Mouse (Mus musculus) hindbrain, embryonic 14.5 days (tissue): ENCODE measurements around the gene Kif14. TPM values are rescaled to one million over a fixed set of nuclear protein-coding genes. Genes with fewer than 3 reads are reported as not detected.

Experiments
- ATAC-seq: fragments of 200-750 bp; cut with Nextera tagmentation; 2 replicates; pipeline ENCODE4 v1.8.0; 2017; ENCODE audit warnings: moderate number of reproducible peaks, mild to moderate bottlenecking, moderate TSS enrichment, moderate library complexity; ENCODE audit not compliant: low FRiP score
- DNase-seq: peaks from one replicate; pipeline ENCODE4 v3.0.0-alpha.2; 2015; ENCODE audit warnings: low spot score
- H3K27ac ChIP-seq: fragments of 300-500 bp; sonication (generic); 2 replicates; pipeline ENCODE4 v1.5.1; 2014; ENCODE audit warnings: mild to moderate bottlenecking, moderate library complexity
- H3K27me3 ChIP-seq: fragments of 300-500 bp; sonication (generic); 2 replicates; pipeline ENCODE4 v1.6.1; 2014; ENCODE audit warnings: mild to moderate bottlenecking, low read length, mixed read lengths; ENCODE audit not compliant: control insufficient read depth, insufficient read depth
- H3K36me3 ChIP-seq: fragments of 300-500 bp; sonication (generic); replicated peaks from 2 replicates; pipeline ENCODE4 v1.6.1; 2014; ENCODE audit not compliant: control insufficient read depth, insufficient read depth
- H3K4me1 ChIP-seq: fragments of 300-500 bp; sonication (generic); replicated peaks from 2 replicates; pipeline ENCODE4 v1.6.1; 2014; ENCODE audit warnings: antibody characterized with exemption, low read length, mixed read lengths; ENCODE audit not compliant: control insufficient read depth, insufficient read depth
- H3K4me2 ChIP-seq: fragments of 300-500 bp; sonication (generic); replicated peaks from 2 replicates; pipeline ENCODE4 v1.6.1; 2014; ENCODE audit warnings: mild to moderate bottlenecking, moderate library complexity
- H3K4me3 ChIP-seq: fragments of 300-500 bp; sonication (generic); replicated peaks from 2 replicates; pipeline ENCODE4 v1.5.1; 2014; ENCODE audit warnings: mild to moderate bottlenecking, low read length
- H3K9ac ChIP-seq: fragments of 300-500 bp; sonication (generic); 2 replicates; pipeline ENCODE4 v1.6.1; 2014
- H3K9me3 ChIP-seq: fragments of 300-500 bp; sonication (generic); 2 replicates; pipeline ENCODE4 v1.6.1; 2016; ENCODE audit warnings: low read length; ENCODE audit not compliant: control insufficient read depth
- WGBS: fragments of 180-500 bp; shearing (Covaris S2); extraction: QIAGEN DNeasy Blood & Tissue Kit; methylation state at CpG from one replicate; pipeline ENCODE4 v1.1.7; 2014; 5-methylcytosine and 5-hydroxymethylcytosine counted together
- polyA plus RNA-seq: library from polyadenylated mRNA; unstranded; fragments of >200 nt; fragmentation: Nextera tagmentation; extraction: Ambion mirVana; gene quantifications from 2 replicates; pipeline ENCODE4 v1.2.1, GENCODE M21; 2014

The Kif14 gene
- polyA plus RNA-seq, 1 experiment from 2014 or later = 1.6 TPM

GRCm38 (mm10) chr1:136518699-136519356, 52.7 kb downstream of the Kif14 start:
- 77% methylated on average over 7 of the region's 7 CpGs for WGBS
- no peak overlapping the region for H3K4me2 ChIP-seq

DNA sequence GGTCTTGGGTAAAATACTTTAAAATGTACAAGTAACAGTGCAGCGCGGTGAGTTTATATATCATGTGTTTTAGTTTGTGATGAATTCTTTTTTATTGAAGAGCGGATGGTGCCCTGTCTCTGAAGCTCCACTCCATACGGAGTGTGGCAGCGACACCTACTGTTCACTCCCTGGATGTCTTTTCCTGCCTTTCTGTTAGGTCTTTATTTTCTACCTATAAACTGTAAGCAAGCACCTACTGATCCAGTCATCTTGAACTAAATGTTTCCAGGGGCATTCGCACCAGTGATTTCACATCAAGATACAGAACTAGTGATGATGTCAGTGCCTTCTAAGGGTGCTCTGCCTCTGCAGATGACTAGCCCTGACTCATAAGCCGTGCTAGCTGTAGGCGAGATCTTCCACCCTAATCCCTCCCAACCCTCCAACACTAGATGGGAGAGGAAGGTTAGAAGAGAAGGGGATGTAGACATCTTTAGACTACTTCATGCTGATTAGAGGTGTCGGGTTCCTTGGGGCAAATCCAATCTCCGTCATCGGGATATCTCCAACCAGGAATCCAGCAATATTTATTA, 55.3 kb downstream of the Kif14 start:
- Histone ChIP-seq H3K4me2 (no peak overlapping the region), H3K4me3 (no peak overlapping the region), H3K9me3 (no peaks in the 10 kb centered on the region), H3K4me1 (0 out of 2 replicates have a peak, but pooled peaks cover 3% of the 10 kb centered on the region), H3K9ac (no peak overlapping the region), H3K36me3 (no peaks in the 10 kb centered on the region), H3K27me3 (no peaks in the 10 kb centered on the region), H3K27ac (no peak overlapping the region)
- peak; percentile 69 for DNase-seq
- ATAC-seq = no peak
- 82% methylated on average over 11 of the region's 11 CpGs for WGBS

More at GRCm38 (mm10) chr1:136518699-136519356, 52.7 kb downstream of the Kif14 start:
- Histone ChIP-seq H3K27ac (no peak overlapping the region), H3K9ac (no peak overlapping the region), H3K4me3 (no peak overlapping the region), H3K36me3 (no peaks in the 10 kb centered on the region), H3K9me3 (no peaks in the 10 kb centered on the region), H3K27me3 (no peaks in the 10 kb centered on the region), H3K4me1 (no peaks in the 10 kb centered on the region)
- ATAC-seq (no peak), DNase-seq (no peak)

DNA sequence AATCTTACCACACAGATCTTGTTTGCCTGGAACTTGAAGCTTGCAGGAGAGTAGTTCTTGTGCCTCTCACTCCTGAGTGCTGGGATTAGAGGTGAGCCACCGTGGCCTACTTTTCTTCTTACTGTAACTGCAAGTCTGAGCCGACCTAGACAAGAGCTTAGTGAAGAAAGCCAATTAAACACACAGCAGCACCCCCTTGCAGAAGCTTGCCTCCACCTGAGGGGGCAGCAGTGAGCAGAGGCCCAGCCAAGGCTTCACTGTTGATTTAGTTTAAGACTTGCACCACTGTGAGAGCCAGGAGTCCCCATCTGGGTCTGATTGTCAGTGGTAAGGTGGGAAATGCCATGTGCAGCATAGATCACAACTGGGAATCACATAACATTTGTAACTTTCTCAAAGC, 58.8 kb downstream of the Kif14 start:
- no peaks in the 10 kb centered on the region for H3K36me3 ChIP-seq
- no peak for ATAC-seq
- WGBS = 35% methylated on average over 2 of the region's 2 CpGs

DNA sequence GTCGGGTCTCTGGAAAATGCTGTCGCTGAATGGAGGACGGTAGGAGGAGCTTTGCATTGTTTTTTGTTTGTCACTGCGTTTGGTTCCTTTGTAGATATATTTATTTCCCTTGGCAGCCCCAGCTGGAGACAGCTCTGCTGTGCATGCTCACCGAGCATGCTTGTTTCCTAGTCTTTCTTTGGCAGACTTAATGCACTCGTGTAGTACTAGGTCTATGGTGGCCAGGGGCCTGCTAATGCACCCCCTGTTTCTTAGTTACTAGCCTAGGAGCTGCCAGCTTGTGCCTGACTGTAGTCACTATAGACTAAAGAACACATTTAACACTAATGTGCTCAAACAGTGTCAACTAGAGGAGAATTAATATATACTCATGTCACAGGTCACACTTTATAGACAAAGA, 59.7 kb downstream of the Kif14 start:
- no peaks in the 10 kb centered on the region for H3K36me3 ChIP-seq
- H3K4me1 ChIP-seq = 0 out of 2 replicates have a peak, but pooled peaks cover 3% of the 10 kb centered on the region
- ATAC-seq (no peak; the same call in 1 of the 2 replicates), DNase-seq (no peak)
- H3K27ac ChIP-seq = no peak overlapping the region
- H3K27me3 ChIP-seq = no peaks in the 10 kb centered on the region
- no peak overlapping the region for H3K9ac ChIP-seq
- WGBS = 71% methylated on average over 6 of the region's 6 CpGs
- H3K4me3 ChIP-seq = no peak overlapping the region
- no peaks in the 10 kb centered on the region for H3K9me3 ChIP-seq
- H3K4me2 ChIP-seq = no peak overlapping the region

More for the DNA sequence above, 58.8 kb downstream of the Kif14 start:
- no peak overlapping the region for H3K4me2 ChIP-seq
- no peaks in the 10 kb centered on the region for H3K9me3 ChIP-seq
- no peak overlapping the region for H3K27ac ChIP-seq
- peak; percentile 69 for DNase-seq
- H3K9ac ChIP-seq = no peak overlapping the region
- 0 out of 2 replicates have a peak, but pooled peaks cover 3% of the 10 kb centered on the region for H3K4me1 ChIP-seq
- H3K27me3 ChIP-seq = no peaks in the 10 kb centered on the region
- H3K4me3 ChIP-seq = no peak overlapping the region

DNA sequence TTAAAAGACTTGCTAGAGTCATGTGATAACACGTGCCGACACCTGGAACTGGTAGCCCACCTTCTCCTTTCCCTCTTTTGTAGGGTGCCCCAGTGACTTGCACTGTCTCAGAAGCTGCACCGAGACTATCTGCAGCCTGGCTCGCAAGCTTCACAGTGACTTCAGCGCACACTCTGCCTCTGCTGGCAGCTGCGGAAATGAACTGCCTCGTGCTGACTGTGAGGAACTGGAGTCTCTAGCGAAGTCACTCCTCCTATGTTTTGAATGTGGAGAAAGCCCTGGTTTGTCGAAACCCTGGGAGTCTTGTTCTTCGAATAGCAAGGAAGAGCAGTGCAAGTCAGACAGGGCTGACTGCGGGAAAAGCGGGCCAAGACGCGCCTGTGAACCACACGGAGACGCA, 61.0 kb downstream of the Kif14 start:
- ATAC-seq (no peak), DNase-seq (peak; percentile 35)
- H3K27ac ChIP-seq = no peak overlapping the region
- H3K27me3 ChIP-seq = no peaks in the 10 kb centered on the region
- H3K4me3 ChIP-seq = no peak overlapping the region
- H3K9me3 ChIP-seq = no peaks in the 10 kb centered on the region
- H3K9ac ChIP-seq = no peak overlapping the region
- H3K4me1 ChIP-seq = 0 out of 2 replicates have a peak, but pooled peaks cover 3% of the 10 kb centered on the region
- no peak overlapping the region for H3K4me2 ChIP-seq
- H3K36me3 ChIP-seq = no peaks in the 10 kb centered on the region
- WGBS = 86% methylated on average over 16 of the region's 16 CpGs

DNA sequence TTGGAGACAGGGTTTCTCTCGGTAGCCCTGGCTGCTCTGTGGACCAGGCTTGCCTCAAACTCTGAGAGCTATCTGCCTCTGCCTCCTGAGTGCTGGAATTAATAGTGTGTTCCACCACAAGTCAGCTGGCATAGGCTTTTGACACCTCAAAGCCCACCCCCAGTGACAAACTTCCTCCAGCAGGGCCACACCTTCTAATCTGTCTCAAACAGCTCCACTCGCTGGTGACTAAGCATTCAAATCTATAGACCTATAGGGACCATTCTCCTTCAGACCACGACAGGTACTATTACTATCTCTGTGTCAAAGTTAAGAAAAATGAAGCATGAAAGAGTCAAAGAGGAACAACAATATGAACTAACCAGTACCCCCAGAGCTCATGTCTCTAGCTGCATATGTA, 66.4 kb downstream of the Kif14 start:
- 85% methylated on average over 3 of the region's 3 CpGs for WGBS

GRCm38 (mm10) chr1:136536947-136537346, 70.8 kb downstream of the Kif14 start:
- H3K4me1 ChIP-seq = no peaks in the 10 kb centered on the region
- no peaks in the 10 kb centered on the region for H3K27me3 ChIP-seq
- no peaks in the 10 kb centered on the region for H3K9me3 ChIP-seq
- DNase-seq = no peak
- H3K27ac ChIP-seq = no peak overlapping the region
- no peak overlapping the region for H3K9ac ChIP-seq
- no peak overlapping the region for H3K4me2 ChIP-seq
- ATAC-seq = no peak
- no peak overlapping the region for H3K4me3 ChIP-seq
- no peaks in the 10 kb centered on the region for H3K36me3 ChIP-seq
- 91% methylated on average over 6 of the region's 6 CpGs for WGBS

More for the DNA sequence above, 66.4 kb downstream of the Kif14 start:
- H3K4me3 ChIP-seq = no peak overlapping the region
- no peaks in the 10 kb centered on the region for H3K9me3 ChIP-seq
- no peaks in the 10 kb centered on the region for H3K4me1 ChIP-seq
- no peak overlapping the region for H3K27ac ChIP-seq
- no peaks in the 10 kb centered on the region for H3K36me3 ChIP-seq
- DNase-seq (no peak), ATAC-seq (no peak)
- H3K4me2 ChIP-seq = no peak overlapping the region
- H3K27me3 ChIP-seq = no peaks in the 10 kb centered on the region
- H3K9ac ChIP-seq = no peak overlapping the region

DNA sequence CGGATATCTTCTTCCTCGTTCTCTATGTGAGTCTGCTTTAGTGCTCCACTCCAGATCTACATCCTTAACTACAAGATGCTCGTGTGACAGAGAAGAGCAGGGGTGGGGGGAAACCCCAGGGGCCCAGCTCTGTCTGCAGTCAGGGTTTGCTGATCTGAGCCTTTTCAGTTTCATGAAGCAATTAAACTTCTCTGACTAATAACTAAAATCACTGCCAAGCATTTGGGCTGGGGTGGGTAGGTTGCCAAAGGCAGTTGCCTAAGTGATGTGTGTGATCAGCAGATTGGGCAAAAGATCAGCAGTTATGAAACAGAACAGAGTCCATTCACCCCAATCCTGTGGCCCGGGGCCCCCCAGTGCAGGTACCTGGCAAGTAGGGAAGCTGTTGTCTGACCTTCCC, 72.1 kb downstream of the Kif14 start:
- ATAC-seq = no peak
- Histone ChIP-seq H3K27ac (no peak overlapping the region), H3K9ac (no peak overlapping the region), H3K27me3 (no peaks in the 10 kb centered on the region), H3K4me3 (no peak overlapping the region), H3K4me2 (no peak overlapping the region), H3K9me3 (no peaks in the 10 kb centered on the region), H3K36me3 (no peaks in the 10 kb centered on the region), H3K4me1 (no peaks in the 10 kb centered on the region)
- DNase-seq = no peak
- 91% methylated on average over 4 of the region's 4 CpGs for WGBS

GRCm38 (mm10) chr1:136540407-136540895, 74.3 kb downstream of the Kif14 start:
- no peak overlapping the region for H3K9ac ChIP-seq
- no peaks in the 10 kb centered on the region for H3K9me3 ChIP-seq
- no peak overlapping the region for H3K4me2 ChIP-seq
- H3K4me3 ChIP-seq = no peak overlapping the region
- no peaks in the 10 kb centered on the region for H3K36me3 ChIP-seq
- DNase-seq (no peak), ATAC-seq (no peak)
- no peaks in the 10 kb centered on the region for H3K27me3 ChIP-seq
- no peaks in the 10 kb centered on the region for H3K4me1 ChIP-seq
- WGBS = 44% methylated on average over 9 of the region's 9 CpGs
- H3K27ac ChIP-seq = no peak overlapping the region
